Mouse (Mus musculus): ENCODE measurements around the gene Hist1h1c. TPM values are rescaled to one million over a fixed set of nuclear protein-coding genes. Genes with fewer than 3 reads are reported as not detected.
"Not testable (repeated sequence)": the region's sequence is repeated elsewhere in the genome, so short reads cannot be mapped to it uniquely, and the experiment has no call there.

Gene Hist1h1c
- polyA plus RNA-seq, 1 experiment from 2014 or later: 16.7 TPM

- no peak overlapping the region for H3K4me3 ChIP-seq (ENCODE audit: low read depth, low read length)
- ATAC-seq (ENCODE audit: low FRiP score) (no peak), DNase-seq (ENCODE audit: low spot score) (no peak)
- H3K9me3 ChIP-seq (ENCODE audit: control insufficient read depth, low read length): no peaks in the 10 kb centered on the region
- no peaks in the 10 kb centered on the region for H3K36me3 ChIP-seq (ENCODE audit: control insufficient read depth, insufficient read depth, low read length)
- H3K4me2 ChIP-seq (replicated peaks; ENCODE audit: low read depth, low read length): no peak overlapping the region
- peaks cover 3% of the 10 kb centered on the region; the same call in 1 of the 2 replicates for H3K4me1 ChIP-seq (replicated peaks; ENCODE audit: control insufficient read depth, insufficient read depth, low read length)
- no peak overlapping the region for H3K9ac ChIP-seq (ENCODE audit: low read depth, low read length)
- H3K27me3 ChIP-seq (ENCODE audit: control insufficient read depth, insufficient read depth, low read length): no peaks in the 10 kb centered on the region
- no peak overlapping the region for H3K27ac ChIP-seq (ENCODE audit: low read depth, low read length)
- 80% methylated on average over 4 of the region's 4 CpGs for WGBS
Measured at GRCm38 (mm10) chr13:23708654-23709053, 30.0 kb upstream of the Hist1h1c start.

- Histone ChIP-seq H3K9me3 (ENCODE audit: control insufficient read depth, low read length) (no peaks in the 10 kb centered on the region), H3K4me2 (replicated peaks; ENCODE audit: low read depth, low read length) (peak overlapping the region; percentile 57), H3K36me3 (ENCODE audit: control insufficient read depth, insufficient read depth, low read length) (no peaks in the 10 kb centered on the region), H3K4me3 (ENCODE audit: low read depth, low read length) (peak overlapping the region; percentile 22), H3K27me3 (ENCODE audit: control insufficient read depth, insufficient read depth, low read length) (no peaks in the 10 kb centered on the region), H3K9ac (ENCODE audit: low read depth, low read length) (peak overlapping the region; percentile 16), H3K27ac (ENCODE audit: low read depth, low read length) (no peak overlapping the region), H3K4me1 (replicated peaks; ENCODE audit: control insufficient read depth, insufficient read depth, low read length) (peaks cover 3% of the 10 kb centered on the region; the same call in 1 of the 2 replicates)
- WGBS: 11% methylated on average over 15 of the region's 15 CpGs
- ATAC-seq (ENCODE audit: low FRiP score) (no peak), DNase-seq (ENCODE audit: low spot score) (no peak)
Measured at GRCm38 (mm10) chr13:23709714-23710373, 28.8 kb upstream of the Hist1h1c start.

- Histone ChIP-seq H3K4me1 (replicated peaks; ENCODE audit: control insufficient read depth, insufficient read depth, low read length) (peaks cover 3% of the 10 kb centered on the region; the same call in 1 of the 2 replicates), H3K27ac (ENCODE audit: low read depth, low read length) (no peak within 1 kb of the TSS), H3K4me2 (replicated peaks; ENCODE audit: low read depth, low read length) (peak within 1 kb of the TSS; percentile 57), H3K9me3 (ENCODE audit: control insufficient read depth, low read length) (no peaks in the 10 kb centered on the region), H3K9ac (ENCODE audit: low read depth, low read length) (peak within 1 kb of the TSS; percentile 16), H3K36me3 (ENCODE audit: control insufficient read depth, insufficient read depth, low read length) (no peaks in the 10 kb centered on the region), H3K27me3 (ENCODE audit: control insufficient read depth, insufficient read depth, low read length) (no peaks in the 10 kb centered on the region), H3K4me3 (ENCODE audit: low read depth, low read length) (peak within 1 kb of the TSS; percentile 22)
- 2% methylated on average over 17 of the region's 17 CpGs for WGBS
- DNase-seq (ENCODE audit: low spot score): peak; percentile 57
- no peak; the same call in 1 of the 2 replicates for ATAC-seq (ENCODE audit: low FRiP score)
Measured at GRCm38 (mm10) chr13:23710374-23711089, 28.1 kb upstream of the Hist1h1c start, which contains the start of gene Hfe. Gene Hfe, minus strand, starts transcription at chr13:23710854.

GRCm38 (mm10) chr13:23716261-23717042, 22.2 kb upstream of the Hist1h1c start:
- Histone ChIP-seq H3K4me2 (replicated peaks; ENCODE audit: low read depth, low read length) (no peak overlapping the region), H3K4me1 (replicated peaks; ENCODE audit: control insufficient read depth, insufficient read depth, low read length) (no peaks in the 10 kb centered on the region), H3K4me3 (ENCODE audit: low read depth, low read length) (no peak overlapping the region), H3K36me3 (ENCODE audit: control insufficient read depth, insufficient read depth, low read length) (no peaks in the 10 kb centered on the region), H3K9me3 (ENCODE audit: control insufficient read depth, low read length) (no peaks in the 10 kb centered on the region), H3K9ac (ENCODE audit: low read depth, low read length) (no peak overlapping the region), H3K27me3 (ENCODE audit: control insufficient read depth, insufficient read depth, low read length) (no peaks in the 10 kb centered on the region), H3K27ac (ENCODE audit: low read depth, low read length) (no peak overlapping the region)
- 88% methylated on average over 5 of the region's 5 CpGs for WGBS
- DNase-seq (ENCODE audit: low spot score): no peak
- no peak for ATAC-seq (ENCODE audit: low FRiP score)

- H3K4me1 ChIP-seq (replicated peaks; ENCODE audit: control insufficient read depth, insufficient read depth, low read length): no peaks in the 10 kb centered on the region
- DNase-seq (ENCODE audit: low spot score): no peak
- no peak overlapping the region for H3K9ac ChIP-seq (ENCODE audit: low read depth, low read length)
- no peaks in the 10 kb centered on the region for H3K36me3 ChIP-seq (ENCODE audit: control insufficient read depth, insufficient read depth, low read length)
- no peak overlapping the region for H3K27ac ChIP-seq (ENCODE audit: low read depth, low read length)
- no peaks in the 10 kb centered on the region for H3K27me3 ChIP-seq (ENCODE audit: control insufficient read depth, insufficient read depth, low read length)
- H3K4me2 ChIP-seq (replicated peaks; ENCODE audit: low read depth, low read length): no peak overlapping the region
- ATAC-seq (ENCODE audit: low FRiP score): no peak
- no peaks in the 10 kb centered on the region for H3K9me3 ChIP-seq (ENCODE audit: control insufficient read depth, low read length)
- no peak overlapping the region for H3K4me3 ChIP-seq (ENCODE audit: low read depth, low read length)
- 46% methylated on average over 11 of the region's 11 CpGs for WGBS
Measured at GRCm38 (mm10) chr13:23717176-23717575, 21.4 kb upstream of the Hist1h1c start.

- H3K36me3 ChIP-seq (ENCODE audit: control insufficient read depth, insufficient read depth, low read length); H3K4me2 ChIP-seq (replicated peaks; ENCODE audit: low read depth, low read length); ATAC-seq (ENCODE audit: low FRiP score); H3K9me3 ChIP-seq (ENCODE audit: control insufficient read depth, low read length); H3K4me3 ChIP-seq (ENCODE audit: low read depth, low read length); H3K27me3 ChIP-seq (ENCODE audit: control insufficient read depth, insufficient read depth, low read length); H3K9ac ChIP-seq (ENCODE audit: low read depth, low read length); DNase-seq (ENCODE audit: low spot score); H3K27ac ChIP-seq (ENCODE audit: low read depth, low read length); H3K4me1 ChIP-seq (replicated peaks; ENCODE audit: control insufficient read depth, insufficient read depth, low read length): not testable (repeated sequence)
- WGBS: 8% methylated on average over 2 of the region's 2 CpGs
Measured at GRCm38 (mm10) chr13:23717593-23718245, 20.9 kb upstream of the Hist1h1c start.

- H3K4me3 ChIP-seq (ENCODE audit: low read depth, low read length): no peak overlapping the region
- ATAC-seq (ENCODE audit: low FRiP score): no peak
- no peaks in the 10 kb centered on the region for H3K27me3 ChIP-seq (ENCODE audit: control insufficient read depth, insufficient read depth, low read length)
- H3K9me3 ChIP-seq (ENCODE audit: control insufficient read depth, low read length): no peaks in the 10 kb centered on the region
- 90% methylated on average over 4 of the region's 4 CpGs for WGBS
- no peaks in the 10 kb centered on the region for H3K4me1 ChIP-seq (replicated peaks; ENCODE audit: control insufficient read depth, insufficient read depth, low read length)
- no peak overlapping the region for H3K4me2 ChIP-seq (replicated peaks; ENCODE audit: low read depth, low read length)
- DNase-seq (ENCODE audit: low spot score): no peak
- no peak overlapping the region for H3K27ac ChIP-seq (ENCODE audit: low read depth, low read length)
- H3K36me3 ChIP-seq (ENCODE audit: control insufficient read depth, insufficient read depth, low read length): no peaks in the 10 kb centered on the region
- no peak overlapping the region for H3K9ac ChIP-seq (ENCODE audit: low read depth, low read length)
Measured at GRCm38 (mm10) chr13:23724239-23724638, 14.4 kb upstream of the Hist1h1c start.

- Histone ChIP-seq H3K9ac (ENCODE audit: low read depth, low read length) (no peak overlapping the region), H3K27me3 (ENCODE audit: control insufficient read depth, insufficient read depth, low read length) (no peaks in the 10 kb centered on the region), H3K4me2 (replicated peaks; ENCODE audit: low read depth, low read length) (no peak overlapping the region), H3K4me3 (ENCODE audit: low read depth, low read length) (no peak overlapping the region), H3K4me1 (replicated peaks; ENCODE audit: control insufficient read depth, insufficient read depth, low read length) (no peaks in the 10 kb centered on the region), H3K27ac (ENCODE audit: low read depth, low read length) (no peak overlapping the region), H3K36me3 (ENCODE audit: control insufficient read depth, insufficient read depth, low read length) (no peaks in the 10 kb centered on the region), H3K9me3 (ENCODE audit: control insufficient read depth, low read length) (no peaks in the 10 kb centered on the region)
- DNase-seq (ENCODE audit: low spot score): no peak
- 20% methylated on average over 1 of the region's 1 CpGs for WGBS
- no peak for ATAC-seq (ENCODE audit: low FRiP score)
Measured at GRCm38 (mm10) chr13:23725213-23725612, 13.4 kb upstream of the Hist1h1c start.
